Mouse (Mus musculus) CH12.LX (cell line): ENCODE measurements around the gene Nfat5. TPM values are rescaled to one million over a fixed set of nuclear protein-coding genes. Genes with fewer than 3 reads are reported as not detected.

Experiments used
- DNase-seq: peaks from one replicate; pipeline ENCODE4 v3.0.0-alpha.2; 2013; ENCODE audit errors: extremely low read depth
- H3K27ac ChIP-seq: 2 replicates; pipeline ENCODE4 v1.5.1; 2012; ENCODE audit warnings: low read depth, mild to moderate bottlenecking, control low read depth, moderate library complexity; ENCODE audit not compliant: insufficient read depth
- H3K27me3 ChIP-seq: replicated peaks from 2 replicates; pipeline ENCODE3; 2012; ENCODE audit warnings: inconsistent platforms
- H3K36me3 ChIP-seq, 2 experiments: replicated peaks in 1 of 2; 2 replicates each; pipeline versions ENCODE3 to v1.6.1; 2012; ENCODE audit warnings: inconsistent platforms in 1 of 2, low read length in 1 of 2, mild to moderate bottlenecking in 1 of 2, mixed read lengths in 1 of 2, moderate library complexity in 1 of 2; ENCODE audit not compliant: control insufficient read depth in 1 of 2, insufficient read depth in 1 of 2
- H3K4me1 ChIP-seq, 2 experiments: 2 replicates each; pipeline ENCODE4 v1.6.1; 2012; ENCODE audit warnings: inconsistent platforms in 1 of 2, moderate library complexity in 1 of 2; ENCODE audit not compliant: insufficient read depth in 2 of 2, control insufficient read depth in 1 of 2
- H3K4me2 ChIP-seq: 2 replicates; pipeline ENCODE4 v1.6.1; 2012; ENCODE audit warnings: low read depth, mild to moderate bottlenecking, control low read depth; ENCODE audit not compliant: poor library complexity, insufficient read depth, severe bottlenecking
- H3K4me3 ChIP-seq, 3 experiments: fragments of 150-350 bp in 1 of 3; sonication (generic) in 1 of 3; replicated peaks in 1 of 3; 2 replicates each; pipeline versions ENCODE3 to v1.5.1; 2011 to 2012; ENCODE audit warnings: low read depth in 2 of 3, low read length in 2 of 3, mild to moderate bottlenecking in 2 of 3, moderate library complexity in 2 of 3, control low read depth in 1 of 3, improper control_type of control experiment in 1 of 3, inconsistent platforms in 1 of 3, mixed read lengths in 1 of 3; ENCODE audit not compliant: poor library complexity in 1 of 3
- H3K79me2 ChIP-seq: replicated peaks from 2 replicates; pipeline ENCODE4 v1.6.1; 2012; ENCODE audit warnings: mild to moderate bottlenecking, moderate library complexity; ENCODE audit not compliant: control insufficient read depth, poor library complexity, insufficient read depth, severe bottlenecking; ENCODE audit errors: extremely low read depth
- H3K9ac ChIP-seq: 2 replicates; pipeline ENCODE4 v1.6.1; 2012; ENCODE audit warnings: low read depth, mild to moderate bottlenecking, control low read depth, moderate library complexity; ENCODE audit not compliant: insufficient read depth
- H3K9me3 ChIP-seq: replicated peaks from 2 replicates; pipeline ENCODE3; 2012; ENCODE audit warnings: low read length, inconsistent platforms, mixed read lengths
- BHLHE40 ChIP-seq: IDR thresholded peaks from 2 replicates; pipeline ENCODE4 v1.6.1; 2011; ENCODE audit warnings: mild to moderate bottlenecking, low read depth, low read length, improper control_type of control experiment
- CHD1 ChIP-seq: IDR thresholded peaks from 2 replicates; pipeline ENCODE4 v1.6.1; 2012; ENCODE audit warnings: low read depth, low read length, improper control_type of control experiment, inconsistent platforms
- CTCF ChIP-seq, 2 experiments: IDR thresholded peaks in 1 of 2; conservative IDR thresholded peaks in 1 of 2; 2 replicates each; pipeline ENCODE4 v1.5.1; 2011 to 2012; ENCODE audit warnings: low read depth in 2 of 2, low read length in 2 of 2, improper control_type of control experiment in 1 of 2, inconsistent platforms in 1 of 2, mild to moderate bottlenecking in 1 of 2, moderate library complexity in 1 of 2
- E2F4 ChIP-seq: IDR thresholded peaks from 2 replicates; pipeline ENCODE4 v1.6.1; 2011; ENCODE audit warnings: low read depth, low read length, improper control_type of control experiment; ENCODE audit not compliant: insufficient replicate concordance
- ELF1 ChIP-seq: IDR thresholded peaks from 2 replicates; pipeline ENCODE4 v1.6.1; 2014; ENCODE audit warnings: low read depth, mild to moderate bottlenecking, inconsistent platforms, low read length, improper control_type of control experiment
- EP300 ChIP-seq: IDR thresholded peaks from 2 replicates; pipeline ENCODE4 v1.6.1; 2011; ENCODE audit warnings: low read length, improper control_type of control experiment
- ETS1 ChIP-seq: conservative IDR thresholded peaks from 2 replicates; pipeline ENCODE4 v1.6.1; 2012; ENCODE audit warnings: low read depth, mild to moderate bottlenecking, inconsistent platforms, low read length, improper control_type of control experiment, moderate library complexity
- HCFC1 ChIP-seq: IDR thresholded peaks from 2 replicates; pipeline ENCODE4 v1.6.1; 2012; ENCODE audit warnings: low read depth, mild to moderate bottlenecking, inconsistent platforms, low read length, improper control_type of control experiment
- IRF4 ChIP-seq: IDR thresholded peaks from 2 replicates; pipeline ENCODE4 v1.6.1; 2014; ENCODE audit warnings: low read depth, mild to moderate bottlenecking, inconsistent platforms, low read length, improper control_type of control experiment
- JUND ChIP-seq: conservative IDR thresholded peaks from 2 replicates; pipeline ENCODE4 v1.6.1; 2011; ENCODE audit warnings: low read depth, low read length, improper control_type of control experiment
- MAFK ChIP-seq: IDR thresholded peaks from 2 replicates; pipeline ENCODE4 v1.6.1; 2011; ENCODE audit warnings: low read length, improper control_type of control experiment; ENCODE audit not compliant: insufficient replicate concordance
- MAZ ChIP-seq: IDR thresholded peaks from 2 replicates; pipeline ENCODE4 v1.6.1; 2012; ENCODE audit warnings: low read depth, mild to moderate bottlenecking, inconsistent platforms, low read length, improper control_type of control experiment, moderate library complexity
- MXI1 ChIP-seq: IDR thresholded peaks from 2 replicates; pipeline ENCODE4 v1.6.1; 2011; ENCODE audit warnings: mild to moderate bottlenecking, low read depth, low read length, improper control_type of control experiment
- MYC ChIP-seq: IDR thresholded peaks from 2 replicates; pipeline ENCODE4 v1.6.1; 2011; ENCODE audit warnings: low read depth, mild to moderate bottlenecking, improper control_type of control experiment, low read length
- NELFE ChIP-seq: IDR thresholded peaks from 2 replicates; pipeline ENCODE4 v1.6.1; 2011; ENCODE audit warnings: low read depth, low read length, improper control_type of control experiment
- PAX5 ChIP-seq: IDR thresholded peaks from 2 replicates; pipeline ENCODE4 v1.6.1; 2012; ENCODE audit warnings: low read length, inconsistent platforms, mixed read lengths
- POLR2A ChIP-seq: IDR thresholded peaks from 2 replicates; pipeline ENCODE4 v1.6.1; 2011; ENCODE audit warnings: low read depth, mild to moderate bottlenecking, improper control_type of control experiment, low read length
- RCOR1 ChIP-seq: conservative IDR thresholded peaks from 2 replicates; pipeline ENCODE4 v1.6.1; 2012; ENCODE audit warnings: low read depth, mild to moderate bottlenecking, inconsistent platforms, low read length, improper control_type of control experiment
- SIN3A ChIP-seq: IDR thresholded peaks from 2 replicates; pipeline ENCODE4 v1.6.1; 2012; ENCODE audit warnings: low read length, improper control_type of control experiment, inconsistent platforms
- TBP ChIP-seq: conservative IDR thresholded peaks from 2 replicates; pipeline ENCODE4 v1.6.1; 2011; ENCODE audit warnings: low read depth, low read length, improper control_type of control experiment
- TCF12 ChIP-seq: IDR thresholded peaks from 2 replicates; pipeline ENCODE4 v1.6.1; 2014; ENCODE audit warnings: low read depth, mild to moderate bottlenecking, inconsistent platforms, low read length, improper control_type of control experiment
- USF1 ChIP-seq: IDR thresholded peaks from 2 replicates; pipeline ENCODE4 v1.6.1; 2014; ENCODE audit warnings: low read depth, mild to moderate bottlenecking, inconsistent platforms, low read length, improper control_type of control experiment
- USF2 ChIP-seq: conservative IDR thresholded peaks from 2 replicates; pipeline ENCODE4 v1.6.1; 2011; ENCODE audit warnings: low read depth, low read length, improper control_type of control experiment
- ZC3H11A ChIP-seq: IDR thresholded peaks from 2 replicates; pipeline ENCODE4 v1.6.1; 2012; ENCODE audit warnings: low read depth, mild to moderate bottlenecking, inconsistent platforms, low read length, improper control_type of control experiment
- ZMIZ1 ChIP-seq: IDR thresholded peaks from 2 replicates; pipeline ENCODE4 v1.6.1; 2012; ENCODE audit warnings: low read depth, mild to moderate bottlenecking, inconsistent platforms, low read length, improper control_type of control experiment
- ZNF384 ChIP-seq: IDR thresholded peaks from 2 replicates; pipeline ENCODE4 v1.6.1; 2012; ENCODE audit warnings: low read depth, low read length, improper control_type of control experiment, inconsistent platforms
- dilution Hi-C: fragments of 300-500 bp; cut with MboI; formaldehyde crosslinking; loops from 2 replicates; pipeline ENCODE4 v1.14.3; 2020; ENCODE audit warnings: low sequenced_read_pairs; ENCODE audit not compliant: extremely low pct_unique_long_range_greater_than_20kb, extremely low pct_ligation_motif_present
- in situ Hi-C: fragments of 300-500 bp; cut with MboI; formaldehyde crosslinking; loops from 3 replicates; pipeline ENCODE4 v1.14.3; 2019; ENCODE audit warnings: low sequenced_read_pairs, low pct_ligation_motif_present, low pct_unique_long_range_greater_than_20kb, mixed read lengths
- polyA plus RNA-seq: library from polyadenylated mRNA; unstranded; fragments of >175 nt; gene quantifications from 2 replicates; pipeline ENCODE4 v1.2.1, GENCODE M21; 2012; ENCODE audit warnings: low read depth; ENCODE audit not compliant: insufficient read length
- total RNA-seq, 2 experiments: library from RNA; depleted of rRNA; stranded (reverse); fragments of 300-350 nt in 1 of 2; fragments of >200 nt in 1 of 2; gene quantifications; 2 replicates each; pipeline ENCODE4 v1.2.3; 2012 to 2014

Gene Nfat5
- total and polyA plus RNA-seq, 3 experiments = 13.2 to 36.2 (median 18.6) TPM

GRCm38 (mm10) chr8:107278571-107278970 lies 14.7 kb upstream of the Nfat5 start:
- no peak overlapping the region for H3K9ac ChIP-seq
- TF ChIP-seq IRF4 = no peak
- TF ChIP-seq ZC3H11A = no peak
- TF ChIP-seq, all 38 proteins: peak for 0
- no peaks in the 10 kb centered on the region for H3K79me2 ChIP-seq
- H3K36me3 ChIP-seq = no peaks in the 10 kb centered on the region
- dilution Hi-C loops (no loop called here), in situ Hi-C loops (no loop called here)
- peaks cover 0 to 5% of the 10 kb centered on the region in 2 experiments; a peak in 1 of 4 replicates for H3K4me1 ChIP-seq
- H3K27ac ChIP-seq = no peak overlapping the region
- DNase-seq = peak; percentile 27
- no peak overlapping the region for H3K4me2 ChIP-seq
- peak overlapping the region in 1 of 3 experiments; percentile 25 for H3K4me3 ChIP-seq
- no peaks in the 10 kb centered on the region for H3K9me3 ChIP-seq
- H3K27me3 ChIP-seq = no peaks in the 10 kb centered on the region

- Histone ChIP-seq H3K4me2 (no peak overlapping the region), H3K79me2 (no peaks in the 10 kb centered on the region), H3K4me1 (peaks cover 6 to 37% of the 10 kb centered on the region in 2 experiments; a peak in 3 of 4 replicates), H3K27me3 (no peaks in the 10 kb centered on the region), H3K9ac (no peak overlapping the region), H3K4me3 (no peak overlapping the region), H3K36me3 (no peaks in the 10 kb centered on the region), H3K27ac (no peak overlapping the region)
- dilution Hi-C loops = no loop called here
- no peak for DNase-seq
- TF ChIP-seq ZC3H11A (no peak), TBP (no peak), TCF12 (no peak), CHD1 (no peak), USF1 (no peak), USF2 (no peak), MAZ (no peak), ELF1 (no peak), MYC (no peak), NELFE (no peak), ZNF384 (no peak)
- TF ChIP-seq, all 38 proteins: peak for 0
- in situ Hi-C loops = no loop called here
- no peaks in the 10 kb centered on the region for H3K9me3 ChIP-seq
Observed at GRCm38 (mm10) chr8:107286686-107287085, 6.6 kb upstream of the Nfat5 start.

GRCm38 (mm10) chr8:107287522-107287921 lies 5.7 kb upstream of the Nfat5 start:
- Histone ChIP-seq H3K4me2 (no peak overlapping the region), H3K4me1 (peaks cover 8 to 40% of the 10 kb centered on the region in 2 experiments; a peak in 3 of 4 replicates), H3K79me2 (0 out of 2 replicates have a peak, but pooled peaks cover 2% of the 10 kb centered on the region), H3K27me3 (no peaks in the 10 kb centered on the region), H3K4me3 (no peak overlapping the region), H3K27ac (no peak overlapping the region), H3K36me3 (no peaks in the 10 kb centered on the region), H3K9me3 (no peaks in the 10 kb centered on the region), H3K9ac (no peak overlapping the region)
- DNase-seq = no peak
- no peak for TF ChIP-seq HCFC1
- no peak for TF ChIP-seq E2F4
- TF ChIP-seq EP300 = no peak
- TF ChIP-seq ZMIZ1 = no peak
- no peak for TF ChIP-seq POLR2A
- TF ChIP-seq JUND = no peak
- no peak for TF ChIP-seq RCOR1
- no peak for TF ChIP-seq MYC
- TF ChIP-seq CHD1 = no peak
- no peak for TF ChIP-seq USF1
- no peak for TF ChIP-seq NELFE
- no peak for TF ChIP-seq MAFK
- TF ChIP-seq PAX5 = no peak
- no peak for TF ChIP-seq MXI1
- no peak for TF ChIP-seq CTCF (conservative IDR thresholded peaks at IDR 0.05 in 1 of 2, IDR thresholded peaks at IDR 0.05 in 1 of 2; ENCODE audit: low read depth in 2 of 2, low read length in 2 of 2)
- TF ChIP-seq ETS1 = no peak
- TF ChIP-seq ZC3H11A = no peak
- TF ChIP-seq SIN3A = no peak
- no peak for TF ChIP-seq BHLHE40
- dilution Hi-C loops = no loop called here
- in situ Hi-C loops = no loop called here
